Mouse (Mus musculus) layer of hippocampus, adult 18-20 months (tissue): ENCODE measurements around the gene Epn2. TPM values are rescaled to one million over a fixed set of nuclear protein-coding genes. Genes with fewer than 3 reads are reported as not detected.
A peak's percentile ranks its signal among the peaks of the same experiment; 100 is the strongest.

Experiments used
- DNase-seq, 2 experiments: peaks; one replicate each; pipeline ENCODE4 v3.0.0; 2022; ENCODE audit warnings: low spot score in 2 of 2
- total RNA-seq, 2 experiments: library from RNA; stranded (reverse); gene quantifications; 2 replicates each; pipeline ENCODE4 v1.2.3; 2021

Gene Epn2
- total RNA-seq, 2 experiments from 2014 or later: 173 to 181 TPM

DNA sequence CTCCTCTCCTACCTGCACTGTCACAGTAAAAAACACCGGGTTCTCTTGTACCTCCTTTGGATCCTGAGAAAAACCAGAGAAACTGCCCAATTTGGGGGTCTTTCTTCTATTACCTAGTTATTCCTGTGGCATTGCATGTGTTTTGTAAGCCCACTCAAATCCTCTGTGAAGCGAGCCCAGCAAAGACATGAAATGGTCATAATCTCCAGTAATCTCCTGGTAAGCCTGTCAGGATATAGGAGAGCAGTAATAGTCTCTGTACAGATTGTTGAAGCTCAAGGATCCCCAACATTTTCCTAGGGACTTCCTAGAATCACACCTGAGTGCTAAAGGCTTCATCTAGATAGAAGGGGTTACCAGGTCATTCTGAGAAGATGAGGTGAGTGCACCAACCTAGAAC, 38.4 kb downstream of the Epn2 start:
- no peak for DNase-seq

DNA sequence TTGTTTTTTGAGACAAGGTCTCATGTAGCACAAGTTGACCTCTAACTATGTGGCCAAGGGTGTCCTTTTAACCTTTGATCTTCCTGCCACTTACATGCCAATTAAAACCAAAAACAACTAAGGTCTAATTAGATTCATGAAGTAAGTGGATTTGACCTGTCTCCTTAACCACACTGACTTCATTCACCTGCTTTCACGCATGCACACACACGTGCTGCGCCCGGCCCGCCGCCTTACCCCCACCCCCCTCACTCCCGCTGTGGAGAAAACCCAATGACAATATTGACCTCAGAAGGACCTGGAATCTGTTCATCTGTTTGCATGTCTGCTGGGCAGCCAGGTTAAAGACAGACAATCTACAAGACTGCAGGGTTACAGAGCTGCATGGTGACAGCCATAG, 38.8 kb downstream of the Epn2 start:
- DNase-seq: no peak

DNA sequence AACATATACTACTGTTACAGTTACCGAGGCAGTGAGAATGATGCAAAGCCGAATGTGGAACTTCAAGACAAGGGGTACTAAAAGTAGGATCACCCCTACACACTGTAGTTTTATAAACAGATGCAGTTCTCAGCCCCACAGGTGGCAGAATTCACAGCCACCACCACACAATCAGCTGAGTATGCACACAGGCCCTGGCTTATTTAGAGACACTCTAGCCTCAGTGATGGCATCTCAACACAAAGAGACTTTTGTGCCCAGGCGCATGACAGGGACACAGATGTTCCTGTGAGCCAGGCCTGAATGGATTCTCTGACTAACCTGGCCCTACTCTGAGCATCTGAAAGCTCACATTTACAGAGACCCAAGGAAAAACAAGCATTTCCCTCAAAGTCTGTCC, 42.1 kb downstream of the Epn2 start:
- DNase-seq: peak in 1 of 2 experiments; percentile 68

DNA sequence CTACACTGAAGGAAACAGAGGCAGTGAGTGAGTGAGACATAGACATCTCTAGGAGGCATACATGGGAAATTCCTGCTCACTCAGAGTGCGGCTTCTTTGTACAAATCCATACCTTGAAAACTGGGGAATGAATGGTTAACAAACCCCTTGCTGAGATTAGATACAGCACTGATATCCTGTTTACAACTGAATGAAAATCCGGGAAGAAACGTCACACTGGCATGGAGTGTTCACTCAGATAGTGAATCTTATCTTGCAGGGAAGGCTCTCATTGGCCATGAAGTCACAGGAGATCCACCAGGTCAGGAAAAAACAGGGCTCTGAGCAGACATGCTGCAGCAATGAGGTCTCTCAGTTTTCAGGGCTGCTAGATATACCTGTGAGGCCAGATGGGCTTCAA, 42.5 kb downstream of the Epn2 start:
- DNase-seq: no peak

DNA sequence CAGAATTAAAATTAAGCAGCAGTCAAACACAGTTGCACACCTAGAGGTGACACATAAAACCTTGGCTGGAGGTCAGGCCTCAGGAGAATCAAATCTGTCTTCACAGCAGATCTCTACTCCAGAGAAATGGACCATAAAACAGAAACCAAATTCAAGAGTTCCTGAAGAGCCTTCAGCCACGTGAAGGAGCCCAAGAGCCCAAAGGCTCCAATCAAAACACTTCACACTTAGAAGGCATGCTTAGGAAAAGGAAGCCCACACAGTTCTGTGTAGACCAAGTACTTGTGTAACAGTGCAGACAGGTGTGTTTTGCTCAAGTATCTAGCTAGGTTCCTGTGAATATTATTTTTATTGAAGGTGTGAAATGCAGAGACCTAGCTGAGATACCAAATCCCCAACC, 44.0 kb downstream of the Epn2 start:
- DNase-seq: no peak

DNA sequence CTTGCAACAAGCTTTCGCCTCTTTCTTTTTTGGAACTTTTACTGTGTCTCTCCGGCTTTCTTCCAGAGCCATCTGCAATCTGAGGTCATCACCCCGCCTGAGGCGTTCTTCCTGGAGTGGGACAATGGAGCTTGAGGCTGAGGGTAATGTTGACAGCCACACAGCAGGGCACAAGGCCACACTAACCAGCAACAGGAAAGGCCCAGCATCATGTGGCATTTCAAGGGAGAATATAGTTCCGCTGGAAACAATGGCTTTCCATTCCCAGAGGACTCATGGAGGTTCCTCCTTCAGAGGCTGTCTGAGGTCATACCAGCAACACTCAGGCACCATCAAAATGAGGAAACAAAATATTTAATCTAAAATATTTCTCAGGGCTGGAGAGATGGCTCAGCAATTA, 45.9 kb downstream of the Epn2 start:
- DNase-seq: no peak

DNA sequence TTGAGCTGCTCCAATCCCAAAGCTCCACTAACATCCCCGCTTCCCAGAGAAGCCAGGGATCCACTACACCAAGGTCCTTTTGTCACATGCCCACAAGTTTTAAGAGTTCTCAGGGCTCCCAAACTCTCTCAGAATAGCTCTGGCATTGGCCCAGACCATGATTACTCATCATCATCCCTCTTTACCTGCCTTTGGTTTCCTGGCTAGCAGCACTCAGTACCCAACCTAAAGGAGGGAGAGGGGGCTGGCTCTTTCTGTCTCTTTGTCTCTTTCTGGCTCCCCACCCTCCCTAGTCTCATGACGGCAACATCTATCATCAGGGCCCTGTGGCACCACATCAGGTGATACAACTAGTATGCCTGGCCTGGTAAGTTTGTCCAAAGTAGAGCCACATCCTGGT, 46.7 kb downstream of the Epn2 start:
- DNase-seq: no peak

DNA sequence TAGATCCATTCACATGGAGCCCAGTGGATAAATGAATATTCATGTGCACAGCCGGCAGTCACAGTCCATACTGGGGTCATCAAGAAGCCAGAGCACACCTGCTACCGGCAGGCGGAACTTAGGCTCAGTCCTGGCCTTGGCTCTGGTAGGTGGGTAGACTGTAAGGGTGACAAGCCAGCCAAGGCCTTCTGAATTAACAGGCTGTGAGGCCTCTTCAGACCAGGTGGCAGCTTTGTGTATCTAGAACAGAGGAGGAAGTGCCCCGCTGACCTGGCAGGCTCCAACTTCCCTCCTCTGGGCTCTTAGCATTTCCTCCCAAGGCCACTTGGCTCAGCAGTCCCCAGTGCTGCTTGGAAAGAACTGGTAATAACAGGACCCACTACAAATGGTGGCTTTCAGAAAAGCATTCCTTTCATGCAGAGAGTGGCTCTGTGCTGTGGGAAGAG, 50.2 kb downstream of the Epn2 start:
- no peak for DNase-seq

DNA sequence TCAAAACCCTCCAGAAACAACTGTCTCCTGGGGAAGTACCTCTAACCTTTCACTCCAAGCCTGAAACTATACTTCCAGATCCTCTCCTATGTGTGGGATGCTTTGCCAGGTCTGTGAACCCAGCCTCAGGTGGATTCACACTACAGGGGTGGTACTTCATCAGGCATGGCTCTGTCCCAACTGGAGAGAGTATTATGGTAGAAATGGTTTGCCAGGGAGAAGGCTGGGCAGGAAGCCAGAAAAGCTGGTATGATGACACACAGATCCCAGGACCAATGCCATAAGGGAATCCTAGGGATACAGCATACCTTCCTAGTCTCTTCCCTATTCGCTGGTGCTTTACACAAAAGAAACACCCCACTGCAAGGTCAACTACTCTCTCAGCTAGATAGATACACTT, 52.6 kb downstream of the Epn2 start:
- peak in 1 of 2 experiments; percentile 67 for DNase-seq

DNA sequence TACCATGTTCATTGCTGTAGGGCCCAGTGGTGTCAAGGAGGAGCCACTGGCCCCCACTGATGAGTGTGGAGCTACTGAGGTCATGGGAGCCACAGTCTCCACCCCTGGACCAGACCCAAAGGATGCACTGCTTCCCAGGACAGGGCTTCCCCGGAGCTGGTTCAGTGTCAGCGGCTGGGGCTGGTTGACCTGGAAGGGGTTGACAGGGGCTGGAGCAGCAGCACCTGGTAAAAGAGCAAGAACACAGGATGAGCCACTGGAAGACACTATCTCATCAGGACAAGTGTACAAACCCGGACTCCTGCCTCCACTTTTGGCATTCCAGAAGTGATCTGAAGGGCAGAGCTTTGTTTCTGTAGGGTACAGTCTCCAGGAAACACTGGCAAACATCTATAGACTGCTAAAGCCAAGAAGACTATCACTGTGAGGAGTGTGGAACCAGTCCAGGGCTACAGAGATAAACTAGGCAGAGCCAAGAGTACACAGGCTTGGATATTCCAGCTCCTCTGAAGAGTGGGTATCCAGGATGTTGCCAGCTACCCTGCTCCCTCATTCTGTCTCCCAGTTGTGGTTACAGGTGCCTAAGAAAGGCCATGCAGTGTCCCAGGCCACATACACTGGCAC, 59.9 kb downstream of the Epn2 start:
- DNase-seq: no peak

DNA sequence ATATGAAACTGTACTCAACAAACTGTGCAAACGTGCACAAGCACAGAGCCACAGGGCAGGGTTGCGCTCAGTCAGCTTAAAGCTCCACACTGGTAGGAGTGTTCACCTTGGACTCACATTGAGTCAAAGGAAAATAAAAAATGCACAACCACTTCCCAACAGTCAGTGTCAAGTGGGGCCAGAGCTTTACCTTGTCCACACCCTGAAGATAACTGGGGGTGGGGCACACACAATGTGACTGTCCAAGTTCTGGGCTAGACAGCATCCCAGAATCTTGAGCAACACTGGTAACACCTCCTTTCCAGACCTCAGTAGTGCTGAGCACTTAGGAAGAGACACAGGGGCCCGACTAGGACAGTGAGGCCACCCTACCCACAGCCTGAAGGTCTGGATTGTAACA, 60.6 kb downstream of the Epn2 start:
- no peak for DNase-seq

DNA sequence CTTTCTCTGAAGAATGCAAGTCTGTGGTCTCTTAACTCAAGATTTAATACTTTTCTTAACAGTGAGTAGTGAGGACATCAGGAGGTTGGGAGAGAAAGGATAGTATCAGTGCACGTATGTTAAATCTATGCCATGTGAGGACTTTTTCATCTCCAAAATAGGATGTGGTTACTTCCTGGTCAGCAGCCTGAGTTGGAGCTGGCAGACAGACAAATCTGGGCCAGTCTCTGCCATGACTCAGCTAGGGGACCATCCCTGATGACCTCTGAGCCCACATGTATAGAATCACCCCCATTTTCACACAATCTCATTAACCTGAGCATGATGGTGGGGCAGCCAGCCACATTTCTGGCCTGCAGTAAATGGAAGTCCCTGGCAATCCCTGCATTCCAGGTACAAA, 61.5 kb downstream of the Epn2 start:
- no peak for DNase-seq

DNA sequence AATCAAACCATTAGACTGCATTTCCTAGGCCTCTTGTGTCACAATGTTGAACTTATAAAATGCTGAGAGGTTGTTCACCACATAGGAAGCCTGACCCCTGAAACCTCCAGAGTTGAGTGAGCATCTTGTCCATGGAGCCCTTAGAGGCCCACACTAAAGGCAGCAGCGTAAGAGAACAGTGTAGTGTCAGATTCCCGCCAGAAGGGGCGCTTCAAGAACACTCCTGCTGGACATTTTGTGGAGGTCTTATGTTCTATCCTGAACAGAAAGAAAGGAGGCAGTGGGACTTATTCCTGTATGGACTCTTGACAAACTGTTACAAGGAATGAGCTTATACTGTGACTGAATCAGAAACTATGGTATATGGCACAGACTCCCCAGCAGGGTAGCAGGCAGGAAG, 64.5 kb downstream of the Epn2 start:
- DNase-seq: no peak

DNA sequence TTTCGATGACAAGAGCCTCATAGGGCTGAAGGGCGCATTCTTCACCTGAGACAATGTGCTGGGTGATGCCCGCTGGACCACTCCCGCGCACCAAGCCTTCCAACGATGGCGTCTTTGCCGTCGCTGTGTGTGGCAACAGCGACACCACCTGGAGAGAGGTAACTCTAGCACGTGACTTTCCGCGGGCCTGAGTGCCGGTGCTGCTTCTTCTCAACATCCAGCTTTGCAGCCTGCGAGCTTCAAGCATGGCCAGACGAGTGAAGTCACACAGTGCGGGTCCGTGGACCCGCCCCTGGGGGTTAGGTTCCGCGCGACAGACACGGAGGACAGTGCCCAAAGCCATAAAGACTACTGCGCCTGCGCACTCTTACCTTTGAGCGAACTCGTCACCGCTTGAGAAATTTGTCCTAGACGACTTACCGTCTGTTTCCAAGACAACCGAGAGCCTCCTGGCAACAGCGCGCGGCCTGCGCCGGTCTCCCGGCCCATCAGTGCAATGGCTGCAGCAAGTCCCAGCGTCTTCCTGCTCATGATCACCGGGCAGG, 74.7 kb downstream of the Epn2 start, which contains the start of gene B9d1:
Gene B9d1, plus strand, starts transcription at position 432 of the 545 bp plus-strand sequence.
- peak; percentile 96 to 99 for DNase-seq

DNA sequence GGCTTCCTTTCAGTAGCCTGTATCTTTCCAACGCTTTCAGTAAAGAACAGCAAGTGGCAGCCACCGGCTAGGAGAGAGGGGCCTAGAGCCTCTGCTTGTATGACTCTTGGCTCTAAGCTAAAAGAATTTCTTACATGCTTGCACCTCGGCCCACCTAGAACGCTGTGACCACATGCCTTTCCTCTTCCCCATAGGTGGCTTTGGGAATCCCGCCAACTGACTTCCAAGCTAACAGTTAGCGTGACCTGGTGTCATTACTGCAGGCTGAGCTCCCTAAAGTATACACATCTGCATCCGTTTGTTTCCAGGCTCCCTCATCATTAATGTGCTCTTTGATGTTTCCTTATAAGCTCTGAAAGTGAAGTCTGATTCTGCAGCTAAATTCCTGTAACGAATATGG, 75.6 kb downstream of the Epn2 start:
- DNase-seq: no peak

DNA sequence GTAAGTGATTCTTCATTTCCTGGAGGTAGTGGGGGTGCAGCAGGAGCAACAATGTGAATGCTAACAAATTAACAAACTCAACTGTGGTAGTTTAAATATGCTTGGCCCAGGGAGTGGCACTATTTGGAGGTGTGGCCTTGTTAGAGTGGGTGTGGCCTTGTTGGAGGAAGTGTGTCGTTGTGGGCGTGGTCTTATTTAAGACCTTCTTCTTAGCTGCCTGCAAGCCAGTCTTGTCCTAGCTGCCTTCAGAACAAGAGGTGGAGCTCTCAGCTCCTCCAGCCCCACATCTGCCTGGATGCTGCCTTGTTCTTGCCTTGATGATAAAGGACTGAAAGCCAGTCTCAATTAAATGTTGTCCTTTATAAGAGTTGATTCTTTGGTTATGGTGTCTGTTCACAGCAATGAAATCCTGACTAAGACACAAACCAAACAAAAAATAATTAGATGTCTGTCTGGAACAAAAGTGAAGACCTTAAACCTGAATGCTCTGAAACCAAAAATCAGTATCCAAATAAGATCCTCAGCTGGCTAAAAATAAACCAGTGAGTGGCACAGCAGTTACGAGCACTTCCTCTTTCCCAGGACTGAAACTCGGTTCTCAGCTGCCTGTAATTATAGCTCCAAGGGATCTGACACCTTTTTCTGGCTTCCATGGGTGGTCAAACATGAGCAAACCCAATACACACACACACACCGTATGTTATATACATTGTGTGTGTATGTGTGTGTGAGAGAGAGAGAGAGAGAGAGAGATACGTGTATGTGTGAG, 80.6 kb downstream of the Epn2 start:
- DNase-seq: no peak

DNA sequence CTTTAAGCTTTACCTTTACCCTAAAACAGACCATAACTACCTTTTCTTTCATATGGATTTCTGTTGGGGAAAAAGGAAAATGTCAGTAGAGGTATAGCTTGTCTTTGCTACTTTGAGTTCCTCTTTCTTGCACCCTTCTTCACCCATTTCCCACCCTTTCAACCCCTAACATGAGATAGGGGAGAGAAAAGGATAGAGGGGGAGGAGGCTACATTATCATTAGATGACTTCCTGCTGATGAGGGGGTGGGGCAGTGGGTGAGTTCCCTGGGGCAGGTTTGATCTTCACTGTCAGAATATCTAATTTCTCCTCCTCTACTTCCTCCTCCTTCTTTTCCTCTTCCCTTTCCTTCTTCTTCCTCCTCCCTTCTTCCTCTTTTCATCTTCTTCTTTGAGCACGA, 82.0 kb downstream of the Epn2 start:
- DNase-seq: no peak

DNA sequence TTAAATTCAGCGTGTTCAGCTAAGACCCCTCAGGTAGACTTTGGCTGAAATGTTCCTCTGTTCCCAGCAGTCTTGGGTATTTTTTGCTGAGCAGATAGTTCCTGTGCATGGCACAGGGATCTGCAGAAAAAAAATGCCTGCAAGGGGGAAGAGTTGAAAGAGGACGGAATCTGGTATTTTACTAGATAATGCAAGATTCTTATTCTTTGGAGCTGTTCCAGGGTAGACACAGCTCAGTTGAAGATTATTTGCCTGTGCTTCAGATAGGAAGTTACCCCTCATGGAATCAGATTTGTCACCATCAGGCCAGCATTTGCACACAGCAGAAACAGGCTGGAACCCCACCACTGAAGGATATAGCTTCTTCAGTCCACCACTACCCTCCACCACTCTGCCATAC, 84.0 kb downstream of the Epn2 start:
- DNase-seq: no peak

DNA sequence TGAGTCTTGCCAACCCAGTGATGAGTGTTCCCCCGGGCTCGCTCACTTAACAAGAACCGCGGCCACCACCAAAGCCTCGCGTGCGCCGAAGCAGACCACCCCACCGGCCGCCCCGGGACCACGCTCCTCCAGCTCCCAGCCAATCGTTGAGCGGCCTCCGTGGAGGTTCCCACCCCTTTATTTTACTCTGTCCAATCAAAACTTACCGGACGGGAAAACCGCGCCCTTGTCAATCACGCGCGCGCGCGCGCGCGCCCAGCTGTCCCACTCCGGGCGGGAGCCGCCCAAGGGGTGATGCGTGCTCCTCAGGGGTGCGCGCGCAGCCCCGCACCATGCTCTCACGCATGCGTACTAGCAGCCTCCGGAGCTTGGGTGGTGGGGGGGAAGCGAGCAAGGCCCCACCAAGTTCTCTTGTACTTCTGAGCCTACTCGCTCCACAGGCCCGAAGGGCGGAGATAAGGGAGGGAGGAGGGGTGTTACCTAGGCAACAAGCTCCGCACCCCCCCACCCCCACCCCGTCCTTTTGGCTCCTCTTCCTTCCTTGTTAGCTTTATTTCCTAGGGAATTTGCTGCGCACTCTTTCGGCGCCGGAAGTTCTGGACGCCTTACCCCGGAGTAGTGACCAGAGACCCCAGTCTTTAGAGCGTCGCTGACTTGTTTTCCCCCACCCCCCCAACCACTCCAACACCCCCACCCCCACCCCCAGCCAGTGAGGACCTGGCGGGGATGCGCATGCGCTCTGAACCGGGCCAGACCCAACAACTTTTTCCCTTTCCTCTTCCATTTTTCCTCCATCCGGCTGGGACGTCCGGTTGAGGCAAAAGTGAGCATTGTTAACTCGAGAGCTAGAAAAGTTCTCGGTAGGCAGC, 85.1 kb downstream of the Epn2 start, which contains the start of gene Mapk7:
Gene Mapk7, minus strand, starts transcription at position 278 of the 869 bp plus-strand sequence.
- peak; percentile 94 to 98 for DNase-seq

DNA sequence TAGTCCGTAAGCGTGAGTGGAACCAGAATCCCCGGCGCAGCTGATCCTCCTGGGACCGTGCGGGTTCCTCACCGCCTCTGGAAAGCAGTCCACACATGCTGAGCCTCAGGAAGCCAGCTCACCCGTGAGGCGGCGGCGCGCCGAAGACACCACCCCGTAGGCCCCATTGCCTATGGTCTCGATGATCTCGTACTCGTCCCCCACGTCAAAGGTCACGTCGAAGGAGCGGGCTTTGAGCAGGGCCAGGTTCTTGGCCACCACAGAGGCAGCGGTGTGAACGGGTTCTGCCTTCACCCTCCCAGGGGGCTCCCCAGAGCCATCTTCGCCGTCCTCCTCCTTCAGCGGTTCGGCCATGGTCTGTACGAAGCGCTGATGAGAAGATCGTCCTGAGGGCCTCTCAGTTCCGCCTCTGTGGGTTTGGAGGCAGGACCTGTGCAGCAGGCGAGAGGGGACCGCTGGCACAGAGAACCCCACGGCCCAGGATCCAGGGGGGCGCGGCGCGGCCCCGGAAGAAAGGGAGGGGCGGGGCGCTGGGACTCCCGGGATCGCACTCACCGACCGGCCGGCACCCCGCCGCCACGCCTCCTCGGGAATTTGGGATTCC, 85.9 kb downstream of the Epn2 start:
- peak in 1 of 2 experiments; percentile 55 for DNase-seq

DNA sequence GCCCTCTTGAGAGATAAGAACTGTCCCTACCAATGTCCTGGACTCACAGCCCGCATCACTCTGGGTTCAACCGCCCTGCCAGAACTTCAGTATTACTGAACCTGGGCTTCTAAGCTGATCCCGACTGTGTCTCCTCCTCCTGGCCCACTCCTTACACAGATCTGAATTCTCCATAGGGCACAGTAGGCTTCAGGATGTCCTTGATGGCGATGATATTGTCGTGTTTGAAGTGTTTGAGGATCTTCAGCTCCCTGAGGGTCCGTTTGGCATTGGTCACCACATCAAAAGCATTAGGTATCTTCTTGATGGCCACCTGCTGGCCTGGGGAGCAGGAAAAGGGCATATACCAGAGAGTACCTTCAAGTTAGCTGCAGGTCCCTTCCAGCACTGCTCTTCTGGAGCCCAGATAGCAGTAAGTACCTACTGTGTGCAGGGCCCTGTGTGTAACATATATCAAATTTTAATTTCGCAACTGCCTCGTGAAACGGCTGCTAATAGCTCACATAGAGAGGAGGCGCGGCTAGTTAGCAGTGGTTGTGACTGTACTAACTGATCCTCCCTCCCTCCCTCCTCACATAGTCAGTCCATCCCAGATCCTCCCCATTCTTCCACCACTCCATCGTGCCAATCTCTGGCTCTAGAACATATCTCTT, 86.6 kb downstream of the Epn2 start:
- DNase-seq: no peak
